Mouse (Mus musculus): Measurements from ENCODE around the gene Lce1h.

DNA sequence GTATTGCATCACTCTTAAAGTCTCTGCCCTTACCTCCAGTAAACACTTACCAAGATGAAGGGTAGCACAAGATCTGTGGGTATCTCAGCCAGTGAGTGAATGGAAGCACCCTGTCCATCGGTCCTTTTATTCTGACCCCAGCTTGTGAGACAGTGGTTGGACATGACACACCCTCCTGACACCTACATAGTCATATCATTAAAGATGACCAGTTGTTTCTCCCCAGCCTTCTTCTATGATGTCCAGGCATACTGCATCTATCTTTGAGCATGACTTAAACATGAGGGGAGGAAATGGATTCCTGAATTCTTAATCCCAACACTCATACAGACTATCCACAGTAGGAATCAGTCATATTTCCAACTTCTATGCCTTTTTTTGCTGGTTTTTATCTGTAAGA lies 25.5 kb upstream of the Lce1h start, which contains the start of gene Lce1j:
- TF ChIP-seq POLR2A (IDR thresholded peaks at IDR 0.05; ENCODE audit: extremely low read depth, insufficient read depth, low read length): no peak
- no peak for TF ChIP-seq CTCF (IDR thresholded peaks at IDR 0.05; ENCODE audit: low read depth, low read length)
